Mouse (Mus musculus) myocyte (in vitro differentiated cells): ENCODE data around the gene Smco3. TPM values are rescaled to one million over a fixed set of nuclear protein-coding genes. Genes with fewer than 3 reads are reported as not detected.

Experiments used
- H3K27me3 ChIP-seq: one replicate; pipeline ENCODE4 v1.6.1; 2011; ENCODE audit not compliant: control insufficient read depth, insufficient read depth, insufficient read length
- H3K36me3 ChIP-seq: one replicate; pipeline ENCODE4 v1.6.1; 2011; ENCODE audit not compliant: control insufficient read depth, insufficient read depth
- H3K4me2 ChIP-seq: one replicate; pipeline ENCODE4 v1.6.1; 2011; ENCODE audit warnings: low read depth, control low read depth
- H3K4me3 ChIP-seq: one replicate; pipeline ENCODE4 v1.5.1; 2011; ENCODE audit warnings: mild to moderate bottlenecking, control low read depth, moderate library complexity
- H3K79me2 ChIP-seq: one replicate; pipeline ENCODE4 v1.6.1; 2011; ENCODE audit not compliant: control insufficient read depth, insufficient read depth
- H3ac ChIP-seq: one replicate; pipeline ENCODE4 v1.6.1; 2011; ENCODE audit not compliant: control insufficient read depth, insufficient read length
- CEBPB ChIP-seq: IDR thresholded peaks from 2 replicates; pipeline ENCODE4 v1.6.1; 2011; ENCODE audit warnings: mild to moderate bottlenecking, moderate library complexity; ENCODE audit not compliant: poor library complexity, insufficient read depth, severe bottlenecking
- E2F4 ChIP-seq: IDR thresholded peaks from one replicate; pipeline ENCODE4 v1.6.1; 2011; ENCODE audit warnings: mild to moderate bottlenecking, control low read depth, moderate library complexity; ENCODE audit not compliant: insufficient read depth
- MAX ChIP-seq: IDR thresholded peaks from one replicate; pipeline ENCODE4 v1.6.1; 2011; ENCODE audit warnings: low read depth, mild to moderate bottlenecking, control low read depth
- MYOD1 ChIP-seq, 3 experiments: IDR thresholded peaks; one replicate each; pipeline ENCODE4 v1.6.1; 2011; ENCODE audit warnings: control low read depth in 2 of 3, low read depth in 2 of 3, mild to moderate bottlenecking in 2 of 3, moderate library complexity in 1 of 3; ENCODE audit not compliant: insufficient read length in 2 of 3, control insufficient read depth in 1 of 3
- MYOG ChIP-seq, 3 experiments: IDR thresholded peaks; one replicate each; pipeline ENCODE4 v1.6.1; 2011; ENCODE audit warnings: control low read depth in 2 of 3, low read depth in 2 of 3, mild to moderate bottlenecking in 2 of 3; ENCODE audit not compliant: insufficient read length in 2 of 3, control insufficient read depth in 1 of 3, insufficient read depth in 1 of 3
- POLR2A ChIP-seq: IDR thresholded peaks from one replicate; pipeline ENCODE4 v1.6.1; 2011; ENCODE audit warnings: low read depth, mild to moderate bottlenecking, control low read depth, moderate library complexity; ENCODE audit not compliant: insufficient read length
- POLR2AphosphoS2 ChIP-seq: IDR thresholded peaks from one replicate; pipeline ENCODE4 v1.6.1; 2011; ENCODE audit warnings: low read depth, control low read depth; ENCODE audit not compliant: insufficient read length
- REST ChIP-seq: IDR thresholded peaks from one replicate; pipeline ENCODE4 v1.6.1; 2011; ENCODE audit warnings: mild to moderate bottlenecking, control low read depth, moderate library complexity; ENCODE audit not compliant: insufficient read depth, insufficient read length
- SRF ChIP-seq: IDR thresholded peaks from one replicate; pipeline ENCODE4 v1.6.1; 2011; ENCODE audit warnings: low read depth; ENCODE audit not compliant: control insufficient read depth, insufficient read length
- TCF12 ChIP-seq: IDR thresholded peaks from one replicate; pipeline ENCODE4 v1.6.1; 2011; ENCODE audit warnings: mild to moderate bottlenecking, control low read depth; ENCODE audit not compliant: poor library complexity, insufficient read depth, severe bottlenecking
- TCF3 ChIP-seq: IDR thresholded peaks from one replicate; pipeline ENCODE4 v1.6.1; 2011; ENCODE audit warnings: low read depth, control low read depth; ENCODE audit not compliant: insufficient read length
- USF1 ChIP-seq: IDR thresholded peaks from one replicate; pipeline ENCODE4 v1.6.1; 2011; ENCODE audit warnings: low read depth, mild to moderate bottlenecking, control low read depth, moderate library complexity
- polyA plus RNA-seq: library from polyadenylated mRNA; unstranded; fragments of >200 nt; fragmentation: generic; extraction: Trizol; gene quantifications from one replicate; pipeline ENCODE4 v1.2.1, GENCODE M21; 2012; ENCODE audit warnings: missing spikeins

The Smco3 gene
- polyA plus RNA-seq, 1 experiment: 0.12 TPM

- TF ChIP-seq TCF3 (no peak), TCF12 (no peak)
- no peaks in the 10 kb centered on the region for H3K27me3 ChIP-seq
- no peak overlapping the region for H3K4me3 ChIP-seq
- no peaks in the 10 kb centered on the region for H3K79me2 ChIP-seq
- no peaks in the 10 kb centered on the region for H3K36me3 ChIP-seq
- no peak overlapping the region for H3ac ChIP-seq
- H3K4me2 ChIP-seq: no peak overlapping the region
These were observed 42.1 kb downstream of the Smco3 start for GRCm38 (mm10) chr6:136792884-136793758.

- no peaks in the 10 kb centered on the region for H3K79me2 ChIP-seq
- H3K27me3 ChIP-seq: no peaks in the 10 kb centered on the region
- H3K36me3 ChIP-seq: no peaks in the 10 kb centered on the region
- no peak overlapping the region for H3K4me3 ChIP-seq
- no peak overlapping the region for H3K4me2 ChIP-seq
- TF ChIP-seq MYOD1 (IDR thresholded peaks at IDR 0.05; ENCODE audit: control insufficient read depth in 1 of 3, insufficient read length in 2 of 3, low read depth in 2 of 3) (peak in 1 of 3 experiments; percentile 16), MAX (no peak), MYOG (IDR thresholded peaks at IDR 0.05; ENCODE audit: control insufficient read depth in 1 of 3, insufficient read depth in 1 of 3, insufficient read length in 2 of 3, low read depth in 2 of 3) (peak in 1 of 3 experiments; percentile 19)
- H3ac ChIP-seq: no peak overlapping the region
These were observed 45.8 kb downstream of the Smco3 start for GRCm38 (mm10) chr6:136789391-136789971.

- Histone ChIP-seq H3K4me2 (no peak overlapping the region), H3K27me3 (peaks cover 8% of the 10 kb centered on the region), H3K79me2 (no peaks in the 10 kb centered on the region), H3ac (no peak overlapping the region), H3K36me3 (no peaks in the 10 kb centered on the region), H3K4me3 (no peak overlapping the region)
- no peak for TF ChIP-seq CEBPB
- no peak for TF ChIP-seq MAX
- TF ChIP-seq POLR2AphosphoS2: no peak
- TF ChIP-seq MYOG (IDR thresholded peaks at IDR 0.05; ENCODE audit: control insufficient read depth in 1 of 3, insufficient read depth in 1 of 3, insufficient read length in 2 of 3, low read depth in 2 of 3): no peak
- no peak for TF ChIP-seq USF1
- no peak for TF ChIP-seq SRF
- no peak for TF ChIP-seq MYOD1 (IDR thresholded peaks at IDR 0.05; ENCODE audit: control insufficient read depth in 1 of 3, insufficient read length in 2 of 3, low read depth in 2 of 3)
- TF ChIP-seq REST: no peak
- no peak for TF ChIP-seq POLR2A
- no peak for TF ChIP-seq TCF3
- no peak for TF ChIP-seq TCF12
- no peak for TF ChIP-seq E2F4
These were observed 52.5 kb downstream of the Smco3 start for GRCm38 (mm10) chr6:136782761-136783160.

- no peaks in the 10 kb centered on the region for H3K79me2 ChIP-seq
- no peak overlapping the region for H3K4me2 ChIP-seq
- H3ac ChIP-seq: no peak overlapping the region
- H3K36me3 ChIP-seq: no peaks in the 10 kb centered on the region
- H3K4me3 ChIP-seq: no peak overlapping the region
- peaks cover 8% of the 10 kb centered on the region for H3K27me3 ChIP-seq
- TF ChIP-seq MYOD1 (IDR thresholded peaks at IDR 0.05; ENCODE audit: control insufficient read depth in 1 of 3, insufficient read length in 2 of 3, low read depth in 2 of 3) (no peak), CEBPB (no peak), SRF (no peak), TCF3 (no peak)
These were observed 53.1 kb downstream of the Smco3 start for GRCm38 (mm10) chr6:136782146-136782545.

GRCm38 (mm10) chr6:136781377-136781986 is 53.8 kb downstream of the Smco3 start, which contains the start of gene Gucy2c:
Gene Gucy2c, minus strand, starts transcription at chr6:136781765.
- Histone ChIP-seq H3K4me2 (no peak within 1 kb of the TSS), H3K4me3 (no peak within 1 kb of the TSS), H3ac (no peak within 1 kb of the TSS), H3K27me3 (peaks cover 8% of the 10 kb centered on the region), H3K36me3 (no peaks in the 10 kb centered on the region), H3K79me2 (no peaks in the 10 kb centered on the region)
- no peak for TF ChIP-seq MYOG (IDR thresholded peaks at IDR 0.05; ENCODE audit: control insufficient read depth in 1 of 3, insufficient read depth in 1 of 3, insufficient read length in 2 of 3, low read depth in 2 of 3)
- no peak for TF ChIP-seq TCF3
- TF ChIP-seq MAX: no peak
- no peak for TF ChIP-seq POLR2AphosphoS2
- TF ChIP-seq MYOD1 (IDR thresholded peaks at IDR 0.05; ENCODE audit: control insufficient read depth in 1 of 3, insufficient read length in 2 of 3, low read depth in 2 of 3): no peak
- TF ChIP-seq TCF12: no peak
- no peak for TF ChIP-seq USF1
- TF ChIP-seq POLR2A: no peak

Other genes with a start within 250 kb of the Smco3 start
- 0.02 TPM for gene Plbd1, start 173.5 kb downstream of the Smco3 start, polyA plus RNA-seq
- gene Gucy2c, start 53.7 kb downstream of the Smco3 start, polyA plus RNA-seq: 0.01 TPM
- gene Hist4h4, start 31.0 kb downstream of the Smco3 start, polyA plus RNA-seq: 0.31 TPM
- gene H2afj, start 27.2 kb downstream of the Smco3 start, polyA plus RNA-seq: 254 TPM
- 0.10 TPM for gene BC049715, start 7.8 kb downstream of the Smco3 start, polyA plus RNA-seq
- 44.6 TPM for gene Wbp11, start 7.2 kb downstream of the Smco3 start, polyA plus RNA-seq
- gene Art4, start 22.3 kb upstream of the Smco3 start, polyA plus RNA-seq: not detected
- 132 TPM for gene Mgp, start 40.4 kb upstream of the Smco3 start, polyA plus RNA-seq
- 0.05 TPM for gene Erp27, start 86.7 kb upstream of the Smco3 start, polyA plus RNA-seq
- 0.12 TPM for gene Pde6h, start 88.4 kb upstream of the Smco3 start, polyA plus RNA-seq
- gene Arhgdib, start 106.4 kb upstream of the Smco3 start, polyA plus RNA-seq: 90.2 TPM